Mouse (Mus musculus) kidney, embryonic 14.5 days (tissue): Measurements from ENCODE around the gene Ctdnep1. TPM values are rescaled to one million over a fixed set of nuclear protein-coding genes. Genes with fewer than 3 reads are reported as not detected.

Experiments used
- ATAC-seq: fragments of 200-750 bp; cut with Nextera tagmentation; 2 replicates; pipeline ENCODE4 v1.8.0; 2017; ENCODE audit warnings: moderate number of reproducible peaks, mild to moderate bottlenecking, moderate TSS enrichment, moderate library complexity; ENCODE audit not compliant: low FRiP score, low TSS enrichment
- H3K27ac ChIP-seq: fragments of 300-500 bp; sonication (generic); 2 replicates; pipeline ENCODE4 v1.5.1; 2014; ENCODE audit warnings: low read depth, mild to moderate bottlenecking, low read length, moderate library complexity, mixed read lengths
- H3K27me3 ChIP-seq: fragments of 300-500 bp; sonication (generic); 2 replicates; pipeline ENCODE4 v1.6.1; 2014; ENCODE audit warnings: mild to moderate bottlenecking, low read length; ENCODE audit not compliant: control insufficient read depth, insufficient read depth
- H3K36me3 ChIP-seq: fragments of 300-500 bp; sonication (generic); 2 replicates; pipeline ENCODE4 v1.6.1; 2014; ENCODE audit warnings: low read length, mixed read lengths; ENCODE audit not compliant: control insufficient read depth, insufficient read depth
- H3K4me1 ChIP-seq: fragments of 300-500 bp; sonication (generic); 2 replicates; pipeline ENCODE4 v1.6.1; 2014; ENCODE audit warnings: low read length, mixed read lengths; ENCODE audit not compliant: control insufficient read depth, insufficient read depth
- H3K4me2 ChIP-seq: fragments of 300-500 bp; sonication (generic); replicated peaks from 2 replicates; pipeline ENCODE4 v1.6.1; 2014; ENCODE audit warnings: low read depth, mild to moderate bottlenecking, low read length
- H3K4me3 ChIP-seq: fragments of 300-500 bp; sonication (generic); 2 replicates; pipeline ENCODE4 v1.5.1; 2014; ENCODE audit warnings: mild to moderate bottlenecking, low read length
- H3K9ac ChIP-seq: fragments of 300-500 bp; sonication (generic); 2 replicates; pipeline ENCODE4 v1.6.1; 2014; ENCODE audit warnings: low read depth, mild to moderate bottlenecking, low read length, moderate library complexity
- H3K9me3 ChIP-seq: fragments of 300-500 bp; sonication (generic); 2 replicates; pipeline ENCODE4 v1.6.1; 2016; ENCODE audit warnings: low read length; ENCODE audit not compliant: control insufficient read depth
- WGBS: fragments of 180-500 bp; shearing (Covaris S2); extraction: QIAGEN DNeasy Blood & Tissue Kit; methylation state at CpG from one replicate; pipeline ENCODE4 v1.1.7; 2014; 5-methylcytosine and 5-hydroxymethylcytosine counted together
- polyA plus RNA-seq: library from polyadenylated mRNA; unstranded; fragments of >200 nt; fragmentation: Nextera tagmentation; extraction: Ambion mirVana; gene quantifications from 2 replicates; pipeline ENCODE4 v1.2.1, GENCODE M21; 2014

The Ctdnep1 gene
- polyA plus RNA-seq, 1 experiment from 2014 or later = 34.5 TPM

GRCm38 (mm10) chr11:69936714-69937347 lies 44.1 kb upstream of the Ctdnep1 start:
- H3K27ac ChIP-seq = no peak overlapping the region
- H3K4me2 ChIP-seq = peak overlapping the region; percentile 100
- H3K36me3 ChIP-seq = no peaks in the 10 kb centered on the region
- no peak for ATAC-seq
- H3K9me3 ChIP-seq = no peaks in the 10 kb centered on the region
- peaks cover 9% of the 10 kb centered on the region; the same call in 1 of the 2 replicates for H3K27me3 ChIP-seq
- 29% methylated on average over 9 of the region's 9 CpGs for WGBS
- no peak overlapping the region for H3K9ac ChIP-seq
- peak overlapping the region; percentile 56; the same call in 1 of the 2 replicates for H3K4me3 ChIP-seq
- peaks cover 13% of the 10 kb centered on the region for H3K4me1 ChIP-seq

- H3K27me3 ChIP-seq = peaks cover 9% of the 10 kb centered on the region; the same call in 1 of the 2 replicates
Observed at GRCm38 (mm10) chr11:69937385-69937784, 43.6 kb upstream of the Ctdnep1 start.

DNA sequence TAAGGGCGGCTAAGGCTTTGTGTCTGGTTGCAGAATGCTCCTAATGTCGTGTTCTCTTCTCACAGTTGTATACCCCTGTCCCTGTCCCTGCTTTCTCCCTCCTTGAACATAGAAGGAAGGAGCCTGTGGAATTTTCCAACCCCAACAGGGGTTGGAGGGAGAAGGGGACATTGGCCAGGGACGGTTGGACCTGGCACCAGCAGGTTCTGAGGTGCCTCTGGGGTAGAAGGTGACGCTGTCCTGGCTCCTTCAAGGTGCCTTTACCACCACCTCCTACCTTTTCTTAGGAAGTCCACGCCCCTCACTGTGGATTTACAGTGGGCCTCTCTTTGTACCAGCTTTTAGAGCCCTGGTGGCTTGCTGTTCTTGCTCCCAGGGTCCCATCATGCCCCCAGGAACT lies 43.1 kb upstream of the Ctdnep1 start:
- Histone ChIP-seq H3K9me3 (no peaks in the 10 kb centered on the region), H3K27ac (no peak overlapping the region), H3K4me2 (no peak overlapping the region), H3K9ac (no peak overlapping the region), H3K36me3 (peaks cover under 1% of the 10 kb centered on the region; the same call in 1 of the 2 replicates), H3K4me1 (peaks cover 13% of the 10 kb centered on the region), H3K27me3 (peaks cover 9% of the 10 kb centered on the region; the same call in 1 of the 2 replicates), H3K4me3 (no peak overlapping the region)
- ATAC-seq = no peak
- WGBS = 59% methylated on average over 5 of the region's 5 CpGs

More at GRCm38 (mm10) chr11:69937385-69937784, 43.6 kb upstream of the Ctdnep1 start:
- Histone ChIP-seq H3K36me3 (no peaks in the 10 kb centered on the region), H3K9ac (no peak overlapping the region), H3K4me3 (no peak overlapping the region), H3K4me1 (peaks cover 13% of the 10 kb centered on the region), H3K9me3 (no peaks in the 10 kb centered on the region), H3K4me2 (0 out of 2 replicates have a peak overlapping the region, but pooled peaks have one; percentile 6), H3K27ac (no peak overlapping the region)
- WGBS = 35% methylated on average over 4 of the region's 4 CpGs
- ATAC-seq = no peak

- no peak overlapping the region for H3K4me2 ChIP-seq
- no peak overlapping the region for H3K4me3 ChIP-seq
- peaks cover 13% of the 10 kb centered on the region for H3K4me1 ChIP-seq
- H3K27me3 ChIP-seq = peaks cover 9% of the 10 kb centered on the region; the same call in 1 of the 2 replicates
- peaks cover 4% of the 10 kb centered on the region; the same call in 1 of the 2 replicates for H3K36me3 ChIP-seq
- WGBS = 32% methylated on average over 9 of the region's 9 CpGs
- no peak for ATAC-seq
- H3K9ac ChIP-seq = no peak overlapping the region
- H3K9me3 ChIP-seq = no peaks in the 10 kb centered on the region
- no peak overlapping the region for H3K27ac ChIP-seq
Observed at GRCm38 (mm10) chr11:69938401-69938979, 42.5 kb upstream of the Ctdnep1 start.

DNA sequence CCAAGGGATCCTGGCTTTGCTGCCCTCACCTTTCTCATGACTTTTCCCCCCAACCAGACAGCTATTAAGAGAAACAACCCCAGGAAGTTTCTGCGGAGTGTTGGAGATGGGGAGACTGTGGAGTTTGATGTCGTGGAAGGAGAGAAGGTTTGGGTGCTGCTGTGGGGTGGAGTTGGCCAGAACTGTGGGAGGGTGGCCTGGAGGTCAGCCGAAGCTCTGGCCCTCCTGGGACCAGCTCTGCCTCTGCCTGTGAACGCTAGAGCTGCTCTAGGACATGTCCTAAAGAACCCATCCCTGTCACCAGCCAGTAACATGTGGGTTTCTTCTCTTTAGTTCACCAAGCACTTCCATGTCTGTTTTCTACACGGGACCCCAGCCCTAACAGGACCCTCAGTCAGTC lies 41.8 kb upstream of the Ctdnep1 start:
- WGBS = 65% methylated on average over 5 of the region's 5 CpGs
- Histone ChIP-seq H3K27me3 (peaks cover 9% of the 10 kb centered on the region; the same call in 1 of the 2 replicates), H3K4me2 (no peak overlapping the region), H3K9ac (no peak overlapping the region), H3K9me3 (no peaks in the 10 kb centered on the region), H3K36me3 (peaks cover 5% of the 10 kb centered on the region; the same call in 1 of the 2 replicates), H3K4me3 (no peak overlapping the region), H3K27ac (no peak overlapping the region), H3K4me1 (peaks cover 13% of the 10 kb centered on the region)
- ATAC-seq = no peak

- no peak overlapping the region for H3K27ac ChIP-seq
- ATAC-seq = no peak
- H3K4me2 ChIP-seq = no peak overlapping the region
- H3K36me3 ChIP-seq = peaks cover 10% of the 10 kb centered on the region
- H3K4me3 ChIP-seq = no peak overlapping the region
- H3K9ac ChIP-seq = no peak overlapping the region; the same call in 1 of the 2 replicates
- H3K9me3 ChIP-seq = no peaks in the 10 kb centered on the region
- H3K4me1 ChIP-seq = peaks cover 8% of the 10 kb centered on the region
- peaks cover 9% of the 10 kb centered on the region; the same call in 1 of the 2 replicates for H3K27me3 ChIP-seq
- 94% methylated on average over 17 of the region's 17 CpGs for WGBS
Observed at GRCm38 (mm10) chr11:69939731-69940130, 41.2 kb upstream of the Ctdnep1 start.

- 63% methylated on average over 4 of the region's 4 CpGs for WGBS
- Histone ChIP-seq H3K9ac (no peak overlapping the region), H3K4me1 (peaks cover 4% of the 10 kb centered on the region), H3K9me3 (no peaks in the 10 kb centered on the region), H3K4me3 (no peak overlapping the region), H3K27me3 (peaks cover 6% of the 10 kb centered on the region; the same call in 1 of the 2 replicates), H3K27ac (no peak overlapping the region), H3K36me3 (peaks cover 18% of the 10 kb centered on the region), H3K4me2 (no peak overlapping the region)
- ATAC-seq = no peak
Observed at GRCm38 (mm10) chr11:69940962-69941361, 40.0 kb upstream of the Ctdnep1 start.

DNA sequence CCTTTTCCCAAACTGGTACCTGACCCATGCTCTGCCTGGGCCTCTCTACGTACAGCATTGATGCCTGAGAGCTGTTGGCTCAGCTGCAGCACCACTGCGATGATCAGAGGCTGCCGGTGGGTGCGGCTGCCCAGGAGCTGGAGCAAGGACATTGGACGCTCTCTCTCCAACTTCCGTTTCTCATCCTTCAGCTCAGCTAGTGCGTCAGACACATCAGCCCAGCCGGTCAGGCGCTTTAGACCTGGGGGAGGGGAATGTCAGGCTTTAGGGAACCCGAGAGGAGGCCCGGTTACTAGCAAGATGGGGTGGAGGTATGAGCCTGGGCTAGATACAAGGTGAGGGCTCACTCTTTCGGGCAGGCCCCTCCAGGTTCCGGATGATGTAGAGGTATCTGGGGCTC lies 35.7 kb upstream of the Ctdnep1 start:
- no peaks in the 10 kb centered on the region for H3K9me3 ChIP-seq
- no peaks in the 10 kb centered on the region for H3K27me3 ChIP-seq
- H3K4me2 ChIP-seq = no peak overlapping the region
- H3K4me1 ChIP-seq = peaks cover 9% of the 10 kb centered on the region; the same call in 1 of the 2 replicates
- ATAC-seq = no peak
- no peak overlapping the region for H3K4me3 ChIP-seq
- peaks cover 18% of the 10 kb centered on the region for H3K36me3 ChIP-seq
- H3K27ac ChIP-seq = no peak overlapping the region
- 0 out of 2 replicates have a peak overlapping the region, but pooled peaks have one; percentile 12 for H3K9ac ChIP-seq
- 62% methylated on average over 13 of the region's 13 CpGs for WGBS
